Mouse (Mus musculus) cerebellum, adult 2 months (tissue): Measurements from ENCODE around the gene C2cd2.

Source experiments
- CTCF ChIP-seq: fragments of 200-500 bp; IDR thresholded peaks from 2 replicates; pipeline ENCODE4 v1.5.1; 2011; ENCODE audit warnings: low read depth, mild to moderate bottlenecking, control low read depth, low read length, moderate library complexity, borderline replicate concordance; ENCODE audit not compliant: insufficient read depth
- POLR2A ChIP-seq: fragments of 200-500 bp; IDR thresholded peaks from 2 replicates; pipeline ENCODE4 v1.6.1; 2011; ENCODE audit warnings: low read length, control low read depth, borderline replicate concordance; ENCODE audit not compliant: insufficient read depth

GRCm38 (mm10) chr16:97877502-97877901 is 84.9 kb downstream of the C2cd2 start:
- TF ChIP-seq POLR2A (no peak), CTCF (no peak)
